Mouse (Mus musculus) stomach, postnatal 0 days (tissue): ENCODE data around the gene Itpr3. TPM values are rescaled to one million over a fixed set of nuclear protein-coding genes. Genes with fewer than 3 reads are reported as not detected.

Source experiments
- ATAC-seq: fragments of 200-750 bp; cut with Nextera tagmentation; 2 replicates; pipeline ENCODE4 v1.8.0; 2017; ENCODE audit not compliant: low FRiP score, low TSS enrichment
- DNase-seq: peaks from one replicate; pipeline ENCODE4 v3.0.0-alpha.2; 2016; ENCODE audit warnings: low spot score
- H3K27ac ChIP-seq: fragments of 300-500 bp; sonication (generic); replicated peaks from 2 replicates; pipeline ENCODE4 v1.5.1; 2014; ENCODE audit warnings: mild to moderate bottlenecking, control low read depth
- H3K27me3 ChIP-seq: fragments of 300-500 bp; sonication (generic); 2 replicates; pipeline ENCODE4 v1.6.1; 2014; ENCODE audit warnings: low read length; ENCODE audit not compliant: control insufficient read depth, insufficient read depth
- H3K36me3 ChIP-seq: fragments of 300-500 bp; sonication (generic); 2 replicates; pipeline ENCODE4 v1.6.1; 2014; ENCODE audit warnings: low read length, mixed read lengths; ENCODE audit not compliant: control insufficient read depth, insufficient read depth
- H3K4me1 ChIP-seq: fragments of 300-500 bp; sonication (generic); replicated peaks from 2 replicates; pipeline ENCODE4 v1.6.1; 2014; ENCODE audit warnings: antibody characterized with exemption; ENCODE audit not compliant: control insufficient read depth, insufficient read depth
- H3K4me2 ChIP-seq: fragments of 300-500 bp; sonication (generic); replicated peaks from 2 replicates; pipeline ENCODE4 v1.6.1; 2014; ENCODE audit warnings: low read depth, mild to moderate bottlenecking, control low read depth, moderate library complexity
- H3K4me3 ChIP-seq: fragments of 300-500 bp; sonication (generic); 2 replicates; pipeline ENCODE4 v1.5.1; 2014; ENCODE audit warnings: low read depth, low read length, control low read depth
- H3K9ac ChIP-seq: fragments of 300-500 bp; sonication (generic); 2 replicates; pipeline ENCODE4 v1.6.1; 2014; ENCODE audit warnings: mild to moderate bottlenecking, low read length, control low read depth, mixed read lengths
- H3K9me3 ChIP-seq: fragments of 300-500 bp; sonication (generic); 2 replicates; pipeline ENCODE4 v1.6.1; 2016; ENCODE audit warnings: low read length; ENCODE audit not compliant: control insufficient read depth
- CTCF ChIP-seq: IDR thresholded peaks from 2 replicates; pipeline ENCODE4 v1.5.1; 2016; ENCODE audit warnings: antibody characterized with exemption, low read depth, mild to moderate bottlenecking, moderate library complexity
- EP300 ChIP-seq: optimal IDR thresholded peaks from 2 replicates; pipeline ENCODE3; 2016; ENCODE audit warnings: antibody characterized with exemption
- whole genome bisulfite sequencing: fragments of 180-500 bp; shearing (Covaris S2); extraction: QIAGEN DNeasy Blood & Tissue Kit; methylation state at CpG from one replicate; pipeline ENCODE4 v1.1.7; 2014; 5-methylcytosine and 5-hydroxymethylcytosine counted together
- polyA plus RNA-seq: library from polyadenylated mRNA; unstranded; fragments of >200 nt; fragmentation: Nextera tagmentation; extraction: Ambion mirVana; gene quantifications from 2 replicates; pipeline ENCODE4 v1.2.1, GENCODE M21; 2015

Itpr3 gene
- polyA plus RNA-seq, 1 experiment from 2014 or later, result 5.9 TPM

- peaks cover 14% of the 10 kb centered on the region for H3K36me3 ChIP-seq
- DNase-seq, result no peak
- ATAC-seq, result no peak
These were observed 65.6 kb downstream of the Itpr3 start for GRCm38 (mm10) chr17:27122701-27123100.

GRCm38 (mm10) chr17:27123103-27123502 is 66.0 kb downstream of the Itpr3 start:
- H3K27ac ChIP-seq, result no peak overlapping the region
- H3K27me3 ChIP-seq, result no peaks in the 10 kb centered on the region
- no peak overlapping the region for H3K4me3 ChIP-seq
- no peak for DNase-seq
- H3K36me3 ChIP-seq, result peaks cover 14% of the 10 kb centered on the region
- H3K9me3 ChIP-seq, result no peaks in the 10 kb centered on the region
- no peak overlapping the region for H3K9ac ChIP-seq
- WGBS, result 83% methylated on average over 2 of the region's 2 CpGs
- TF ChIP-seq EP300 (no peak), CTCF (no peak)
- no peak for ATAC-seq
- H3K4me1 ChIP-seq, result 0 out of 2 replicates have a peak, but pooled peaks cover 2% of the 10 kb centered on the region
- no peak overlapping the region for H3K4me2 ChIP-seq

More at GRCm38 (mm10) chr17:27122701-27123100, 65.6 kb downstream of the Itpr3 start:
- Histone ChIP-seq H3K27me3 (no peaks in the 10 kb centered on the region), H3K27ac (no peak overlapping the region), H3K4me2 (no peak overlapping the region), H3K4me3 (no peak overlapping the region), H3K9me3 (no peaks in the 10 kb centered on the region), H3K9ac (no peak overlapping the region), H3K4me1 (0 out of 2 replicates have a peak, but pooled peaks cover 2% of the 10 kb centered on the region)
- 68% methylated on average over 11 of the region's 11 CpGs for WGBS
- TF ChIP-seq EP300 (no peak), CTCF (no peak)

GRCm38 (mm10) chr17:27123813-27124375 is 66.8 kb downstream of the Itpr3 start:
- H3K36me3 ChIP-seq, result peaks cover 14% of the 10 kb centered on the region
- no peak overlapping the region for H3K27ac ChIP-seq
- TF ChIP-seq EP300 (no peak), CTCF (no peak)
- no peak overlapping the region for H3K4me2 ChIP-seq
- 0 out of 2 replicates have a peak, but pooled peaks cover 2% of the 10 kb centered on the region for H3K4me1 ChIP-seq
- WGBS, result 86% methylated on average over 7 of the region's 7 CpGs
- no peak for DNase-seq
- ATAC-seq, result no peak
- no peaks in the 10 kb centered on the region for H3K27me3 ChIP-seq
- no peaks in the 10 kb centered on the region for H3K9me3 ChIP-seq
- no peak overlapping the region for H3K4me3 ChIP-seq
- no peak overlapping the region for H3K9ac ChIP-seq

- H3K4me3 ChIP-seq, result no peak overlapping the region
- 0 out of 2 replicates have a peak, but pooled peaks cover 2% of the 10 kb centered on the region for H3K4me1 ChIP-seq
- H3K27me3 ChIP-seq, result no peaks in the 10 kb centered on the region
- H3K27ac ChIP-seq, result no peak overlapping the region; the same call in 1 of the 2 replicates
- peak; percentile 87 for TF ChIP-seq CTCF
- TF ChIP-seq EP300, result no peak
- no peak overlapping the region for H3K9ac ChIP-seq
- ATAC-seq (peak; percentile 52), DNase-seq (peak; percentile 85)
- peaks cover 14% of the 10 kb centered on the region for H3K36me3 ChIP-seq
- no peak overlapping the region for H3K4me2 ChIP-seq
- 39% methylated on average over 12 of the region's 12 CpGs for WGBS
- no peaks in the 10 kb centered on the region for H3K9me3 ChIP-seq
These were observed 68.1 kb downstream of the Itpr3 start for GRCm38 (mm10) chr17:27125185-27125584.

- ATAC-seq, result no peak
- Histone ChIP-seq H3K27me3 (no peaks in the 10 kb centered on the region), H3K36me3 (peaks cover 14% of the 10 kb centered on the region), H3K4me3 (no peak overlapping the region), H3K27ac (no peak overlapping the region), H3K9me3 (no peaks in the 10 kb centered on the region), H3K9ac (no peak overlapping the region), H3K4me1 (0 out of 2 replicates have a peak, but pooled peaks cover 2% of the 10 kb centered on the region), H3K4me2 (no peak overlapping the region)
- DNase-seq, result no peak
- WGBS, result 89% methylated on average over 11 of the region's 11 CpGs
- TF ChIP-seq EP300 (no peak), CTCF (no peak)
These were observed 68.6 kb downstream of the Itpr3 start for GRCm38 (mm10) chr17:27125669-27126202.

GRCm38 (mm10) chr17:27126974-27127373 is 69.9 kb downstream of the Itpr3 start:
- Histone ChIP-seq H3K4me3 (no peak overlapping the region), H3K27ac (no peak overlapping the region), H3K4me2 (no peak overlapping the region), H3K27me3 (no peaks in the 10 kb centered on the region), H3K36me3 (peaks cover 14% of the 10 kb centered on the region), H3K9ac (no peak overlapping the region), H3K9me3 (no peaks in the 10 kb centered on the region), H3K4me1 (no peaks in the 10 kb centered on the region)
- no peak for TF ChIP-seq CTCF
- TF ChIP-seq EP300, result no peak
- 62% methylated on average over 10 of the region's 10 CpGs for WGBS
- ATAC-seq (no peak), DNase-seq (no peak)
